Mouse (Mus musculus) stomach, postnatal 0 days (tissue): ENCODE measurements around the gene Sergef.

Experiments
- CTCF ChIP-seq: IDR thresholded peaks from 2 replicates; pipeline ENCODE4 v1.5.1; 2016; ENCODE audit warnings: antibody characterized with exemption, low read depth, mild to moderate bottlenecking, moderate library complexity
- EP300 ChIP-seq: optimal IDR thresholded peaks from 2 replicates; pipeline ENCODE3; 2016; ENCODE audit warnings: antibody characterized with exemption

DNA sequence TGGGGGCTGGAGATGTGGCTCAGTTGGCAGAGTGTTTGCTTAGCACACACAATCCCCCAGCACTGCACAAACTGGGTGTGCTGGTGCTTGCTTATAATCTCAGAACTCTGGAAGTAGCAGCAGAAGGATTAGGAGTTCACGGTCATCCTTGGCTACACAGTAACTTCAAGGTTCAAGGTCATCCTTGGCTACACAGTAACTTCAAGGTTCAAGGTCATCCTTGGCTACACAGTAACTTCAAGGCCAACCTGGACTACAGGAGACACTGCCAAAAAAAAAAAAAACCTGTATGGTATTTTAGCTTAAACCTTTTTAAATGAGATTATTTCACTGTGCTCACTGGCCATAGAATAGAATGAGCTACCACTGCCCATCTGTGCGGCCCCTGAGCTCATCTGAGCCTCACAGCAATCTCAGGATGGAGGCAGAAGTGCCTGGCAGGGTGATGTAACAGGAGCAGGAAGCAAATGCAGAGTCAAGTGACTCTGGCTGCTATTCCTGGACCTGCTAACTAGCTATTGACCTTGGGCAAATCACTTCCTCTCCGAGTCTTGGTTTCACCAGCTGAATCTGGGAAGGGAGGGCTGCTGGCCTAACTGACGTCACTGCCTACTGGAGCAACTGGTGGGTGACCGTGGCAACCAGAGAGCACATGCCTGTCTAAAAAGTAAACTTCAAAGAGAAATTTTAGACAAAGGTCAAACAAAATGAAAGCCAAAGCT lies 24.2 kb downstream of the Sergef start:
- TF ChIP-seq CTCF (no peak), EP300 (no peak)
